In genomic region chr12:113215667-113216346, GRCm38 (mm10) we compare ENCODE assay signal across 10 mouse cellular contexts. TPM values are rescaled to one million over a fixed set of nuclear protein-coding genes. Genes with fewer than 3 reads are reported as not detected.
DNase-seq lines count a peak whose midpoint lies in the region; ATAC-seq and TF ChIP-seq lines count a peak whose summit lies in the region.
"Had no signal": no experiment of that assay in that cellular context is flagged by ENCODE, and none has a peak within 500 bp of the region (broad histone marks: within the 10 kb centered on the region; RNA-seq: fewer than 3 reads in every experiment).

No protein-coding gene starts in this region.

- DNase-seq in A20 (ENCODE audit: low read depth, low spot score) (peak; percentile 68), Patski (ENCODE audit: low read depth, low spot score) (no peak)
- peak; percentile 49 for DNase-seq in heart, adult 8-10 months (ENCODE audit: low spot score)
- peak; percentile 73 for DNase-seq in lung, postnatal 0 days (ENCODE audit: low spot score)
- DNase-seq in thymus, postnatal 4 days: peak; percentile 85

- TF ChIP-seq CTCF in Patski (IDR thresholded peaks at IDR 0.05): peak; percentile 76
- peak; percentile 69 for TF ChIP-seq CTCF in cortical plate, adult 2 months (IDR thresholded peaks at IDR 0.05; ENCODE audit: extremely low read depth, insufficient read depth, low read length)
- TF ChIP-seq CTCF in lung, postnatal 0 days (IDR thresholded peaks at IDR 0.05): peak; percentile 85

- 13% methylated on average over 6 of the region's 6 CpGs for WGBS in kidney, embryonic 15.5 days
- 10% methylated on average over 6 of the region's 6 CpGs for WGBS in lung, postnatal 0 days

- H3K4me3 ChIP-seq in cortical plate, adult 2 months (ENCODE audit: insufficient read depth, low read length): no peak overlapping the region
- H3K4me3 ChIP-seq in kidney, embryonic 15.5 days (replicated peaks): no peak overlapping the region
- H3K4me3 ChIP-seq in lung, postnatal 0 days (ENCODE audit: low read depth, low read length): no peak overlapping the region
- H3K4me3 ChIP-seq: embryonic facial prominence, embryonic 13.5 days; megakaryocyte, embryonic 14.5 days had no signal

- H3K9me3 ChIP-seq in kidney, embryonic 15.5 days (replicated peaks): no peaks in the 10 kb centered on the region
- no peaks in the 10 kb centered on the region for H3K9me3 ChIP-seq in lung, postnatal 0 days (ENCODE audit: low read length)
- H3K9me3 ChIP-seq: embryonic facial prominence, embryonic 13.5 days; megakaryocyte, embryonic 14.5 days had no signal

- H3K27ac ChIP-seq in cortical plate, adult 2 months (ENCODE audit: insufficient read depth, low read length): no peak overlapping the region
- H3K27ac ChIP-seq in kidney, embryonic 15.5 days: no peak overlapping the region
- H3K27ac ChIP-seq in lung, postnatal 0 days (ENCODE audit: low read length): no peak overlapping the region
- H3K27ac ChIP-seq: embryonic facial prominence, embryonic 13.5 days had no signal

- H3K4me2 ChIP-seq in kidney, embryonic 15.5 days: no peak overlapping the region
- no peak overlapping the region for H3K4me2 ChIP-seq in lung, postnatal 0 days (replicated peaks; ENCODE audit: low read depth, low read length)
- H3K4me2 ChIP-seq: embryonic facial prominence, embryonic 13.5 days had no signal

- H3K4me1 ChIP-seq in cortical plate, adult 2 months (ENCODE audit: control insufficient read depth, insufficient read depth, low read length): no peaks in the 10 kb centered on the region
- peaks cover 3% of the 10 kb centered on the region; the same call in 1 of the 2 replicates for H3K4me1 ChIP-seq in kidney, embryonic 15.5 days
- H3K4me1 ChIP-seq in lung, postnatal 0 days (ENCODE audit: insufficient read depth, low read depth, low read length): no peaks in the 10 kb centered on the region
- H3K4me1 ChIP-seq: embryonic facial prominence, embryonic 13.5 days had no signal

- no peak overlapping the region for H3K9ac ChIP-seq in kidney, embryonic 15.5 days
- no peak overlapping the region for H3K9ac ChIP-seq in lung, postnatal 0 days (replicated peaks; ENCODE audit: low read depth)
- H3K9ac ChIP-seq: embryonic facial prominence, embryonic 13.5 days had no signal

- TF ChIP-seq POLR2A in cortical plate, adult 2 months (IDR thresholded peaks at IDR 0.05; ENCODE audit: extremely low read depth, insufficient read depth, low read length): no peak

- in situ Hi-C loops in Patski (cut with MboI; ENCODE audit: low pct_unique_long_range_greater_than_20kb): loop anchor here (25.0 kb wide), 1 partner anchor 946 kb away; no protein-coding TSS in a partner anchor

- H3K36me3 ChIP-seq in kidney, embryonic 15.5 days: no peaks in the 10 kb centered on the region
- no peaks in the 10 kb centered on the region for H3K36me3 ChIP-seq in lung, postnatal 0 days (ENCODE audit: insufficient read depth, low read length)
- H3K36me3 ChIP-seq: embryonic facial prominence, embryonic 13.5 days had no signal

- ATAC-seq in Patski: peak; percentile 57
- 0 out of 2 replicates have a peak, but pooled peaks have one; percentile 26 for ATAC-seq in kidney, embryonic 15.5 days (replicated peaks; ENCODE audit: low FRiP score)
- peak; percentile 39 for ATAC-seq in lung, postnatal 0 days
- ATAC-seq in neutrophil, adult 5-6 weeks (ENCODE audit: extremely low read depth, insufficient number of reproducible peaks, low FRiP score, poor library complexity, severe bottlenecking): peak; percentile 49

- no peak for TF ChIP-seq EP300 in lung, postnatal 0 days (IDR thresholded peaks at IDR 0.05)

- POLR2A ChIA-PET in Patski (lab: Charles Lee): no interaction called here

- CTCF ChIA-PET in Patski (lab: Charles Lee): interaction anchor here (1.3 kb wide), 1 partner anchor 10 kb away, joined by 3 read pairs; no protein-coding TSS in a partner anchor

- H3K27me3 ChIP-seq in Patski: no peaks in the 10 kb centered on the region
- H3K27me3 ChIP-seq in kidney, embryonic 15.5 days: no peaks in the 10 kb centered on the region
- H3K27me3 ChIP-seq in lung, postnatal 0 days (replicated peaks; ENCODE audit: insufficient read depth, low read length): no peaks in the 10 kb centered on the region
- H3K27me3 ChIP-seq: embryonic facial prominence, embryonic 13.5 days had no signal

RNA-seq across cellular contexts. Expression of gene Tmem121, which starts 30.1 kb away (rescaled TPM):
- 12.3 TPM for polyA plus RNA-seq in Patski (2021)
- polyA plus RNA-seq in cortical plate, adult 2 months (2012; rRNA removed): 40.1 and 40.7 TPM in 2 replicates
- under 1 TPM in 2 of 4 experiments, not detected in 2; 0.16 to 0.22 TPM for total RNA-seq in heart, adult 8-10 months (2022)
- polyA plus RNA-seq in kidney, embryonic 15.5 days (2015; fragmentation: Nextera tagmentation; extraction: Ambion mirVana): 9.5 and 10.5 TPM in 2 replicates
- 1.2 TPM in 2 replicates for polyA plus RNA-seq in lung, postnatal 0 days (2015; fragmentation: Nextera tagmentation; extraction: Ambion mirVana)
- not detected in 2 replicates for total RNA-seq in neutrophil, adult 5-6 weeks (2017)

RNA-seq across cellular contexts. Expression of gene Tedc1, which starts 59.6 kb away (rescaled TPM):
- 9.7 TPM for polyA plus RNA-seq in Patski (2021)
- polyA plus RNA-seq in cortical plate, adult 2 months (2012; rRNA removed): 1.0 and 2.0 TPM in 2 replicates
- under 1 TPM; 0.12 to 0.49 (median 0.33) TPM for total RNA-seq in heart, adult 8-10 months (2022)
- 40.2 and 42.0 TPM in 2 replicates for polyA plus RNA-seq in kidney, embryonic 15.5 days (2015; fragmentation: Nextera tagmentation; extraction: Ambion mirVana)
- polyA plus RNA-seq in lung, postnatal 0 days (2015; fragmentation: Nextera tagmentation; extraction: Ambion mirVana): 2.5 and 2.6 TPM in 2 replicates
- 3.8 and 7.9 TPM in 2 replicates for total RNA-seq in neutrophil, adult 5-6 weeks (2017)
